Mouse (Mus musculus): ENCODE results near the gene Emilin1.
A peak's percentile ranks its signal among the peaks of the same experiment; 100 is the strongest.

The Emilin1 gene

GRCm38 (mm10) chr5:30959966-30960501 lies 46.8 kb downstream of the Emilin1 start, which contains the start of gene Preb:
Gene Preb (minus strand): TSS chr5:30960361.
- DNase-seq (ENCODE audit: low read depth), result peak; percentile 96

DNA sequence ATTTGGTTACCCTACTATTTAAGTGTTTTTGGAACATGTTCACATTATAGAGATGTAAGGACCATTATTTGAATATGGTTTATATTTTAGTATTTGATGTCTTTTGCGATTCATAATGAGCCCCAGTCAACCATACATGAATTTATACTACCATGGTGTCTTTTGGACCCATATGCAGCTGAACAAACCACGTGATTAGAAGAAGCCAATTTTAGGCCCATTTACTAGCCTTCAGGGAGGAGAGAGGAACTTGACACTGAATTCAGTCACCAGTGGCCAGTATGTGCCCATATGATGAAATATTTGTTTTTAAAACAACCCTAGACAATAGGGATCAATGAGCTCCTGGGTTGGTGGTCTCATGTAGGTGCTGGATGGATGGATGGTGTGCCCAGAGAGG lies 47.6 kb downstream of the Emilin1 start:
- DNase-seq (ENCODE audit: low read depth), result peak; percentile 33

DNA sequence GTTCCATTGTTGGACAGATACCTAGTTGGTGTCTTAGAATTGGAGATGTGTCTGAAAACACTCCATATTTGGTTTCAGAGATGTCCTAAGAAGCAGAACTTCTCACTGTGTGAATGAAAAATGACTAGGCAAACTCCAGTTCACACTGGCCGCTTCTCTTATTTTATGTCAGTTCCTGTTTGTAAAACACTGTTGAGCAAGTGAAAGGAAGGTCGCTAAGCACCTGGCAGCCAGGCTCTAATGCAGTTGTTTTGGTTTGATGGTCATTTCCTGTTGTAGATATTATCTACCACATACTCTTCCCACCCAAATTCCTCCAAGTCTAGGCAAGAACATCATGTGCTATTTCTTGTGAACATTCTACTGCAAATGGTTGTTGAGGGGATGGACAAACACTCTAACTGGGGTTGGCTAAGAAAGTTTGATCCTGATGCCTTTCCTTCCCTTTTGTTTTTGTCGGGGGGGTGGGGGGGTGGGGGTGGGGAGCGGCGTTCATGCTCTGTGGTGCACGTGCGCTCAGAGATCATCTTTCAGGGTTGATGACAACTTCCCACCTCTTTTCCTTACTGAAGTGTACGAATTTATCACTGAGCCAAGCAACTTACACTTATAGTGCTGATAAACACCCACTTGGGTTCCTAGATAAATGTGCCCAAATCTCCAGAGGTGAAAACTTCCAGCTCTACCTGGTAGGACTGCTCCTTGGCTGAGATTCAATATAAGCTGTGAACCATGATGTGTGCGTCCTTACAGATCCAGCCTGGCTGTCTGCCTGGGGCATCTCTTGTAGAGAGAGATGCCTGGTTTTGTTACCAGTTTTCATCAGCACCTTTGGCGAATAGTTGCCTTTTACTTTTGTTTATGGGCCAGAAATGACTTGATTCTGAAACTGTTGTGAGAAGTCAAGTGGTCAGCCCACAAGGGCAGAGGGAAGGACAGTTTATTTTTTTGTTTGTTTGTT lies 48.6 kb downstream of the Emilin1 start:
- peak; percentile 96 for DNase-seq (ENCODE audit: low read depth)

GRCm38 (mm10) chr5:30963916-30964315 lies 50.7 kb downstream of the Emilin1 start:
- no peak for DNase-seq (ENCODE audit: low read depth)

DNA sequence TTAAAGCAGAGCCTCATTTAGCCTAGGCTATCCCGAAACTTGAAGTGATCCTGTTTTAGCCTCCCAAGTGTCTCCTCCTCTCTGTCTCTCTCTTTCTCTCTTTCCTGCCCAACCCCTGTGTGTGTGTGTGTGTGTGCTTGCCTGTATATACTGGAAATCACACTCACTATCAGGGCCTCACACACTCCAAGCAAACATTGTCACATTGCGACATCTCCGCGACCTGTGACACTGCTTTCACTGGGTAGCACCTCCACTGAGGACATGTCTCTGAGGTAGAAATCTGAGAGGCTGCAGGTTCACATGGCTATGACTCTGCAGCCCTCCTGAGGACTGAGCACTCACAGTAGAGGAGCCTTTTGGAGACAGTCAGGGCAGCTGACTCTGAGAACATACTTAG lies 53.0 kb downstream of the Emilin1 start:
- DNase-seq (ENCODE audit: low read depth), result no peak

- no peak for DNase-seq (ENCODE audit: low read depth)
Measured at GRCm38 (mm10) chr5:30968416-30968815, 55.2 kb downstream of the Emilin1 start, which contains the start of gene Tcf23. Gene Tcf23 (plus strand): TSS chr5:30968662.

DNA sequence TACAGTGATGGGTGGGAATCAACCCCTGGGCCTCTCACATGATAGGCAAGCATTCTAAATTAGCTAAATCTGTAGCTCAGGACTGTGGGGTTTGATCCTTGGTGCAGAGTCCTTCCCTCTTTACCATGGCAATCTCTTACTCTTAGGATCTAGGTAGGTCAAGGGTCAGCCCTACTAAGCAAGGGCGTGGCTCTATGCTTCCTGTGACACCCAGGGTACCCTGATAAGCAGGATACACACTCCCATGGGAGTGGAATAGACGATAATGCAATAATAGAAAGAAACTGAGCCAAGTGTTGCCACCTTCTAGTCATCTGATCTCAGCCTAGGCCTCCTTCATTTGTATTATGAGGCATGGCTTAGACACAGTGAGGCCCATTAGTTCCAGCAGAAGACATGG lies 56.2 kb downstream of the Emilin1 start:
- no peak for DNase-seq (ENCODE audit: low read depth)

Measured in 416B (cell line).